Mouse (Mus musculus) lung, postnatal 0 days (tissue): Measurements from ENCODE around the gene Gp9.

Experiments used
- CTCF ChIP-seq: IDR thresholded peaks from 2 replicates; pipeline ENCODE4 v1.5.1; 2016; ENCODE audit warnings: antibody characterized with exemption, mild to moderate bottlenecking
- EP300 ChIP-seq: IDR thresholded peaks from 2 replicates; pipeline ENCODE4 v1.6.1; 2016; ENCODE audit warnings: antibody characterized with exemption, mild to moderate bottlenecking, control low read depth

GRCm38 (mm10) chr6:87750184-87750910, 27.5 kb upstream of the Gp9 start:
- TF ChIP-seq CTCF, result no peak
- TF ChIP-seq EP300, result no peak
